Mouse (Mus musculus) heart, embryonic 11.5 days (tissue): ENCODE measurements around the gene Neb. TPM values are rescaled to one million over a fixed set of nuclear protein-coding genes. Genes with fewer than 3 reads are reported as not detected.

Experiments used
- ATAC-seq: fragments of 200-750 bp; cut with Nextera tagmentation; replicated peaks from 2 replicates; pipeline ENCODE4 v1.8.0; 2017; ENCODE audit warnings: moderate library complexity; ENCODE audit not compliant: insufficient number of reproducible peaks, low FRiP score, low TSS enrichment
- H3K27ac ChIP-seq: fragments of 300-500 bp; sonication (generic); 2 replicates; pipeline ENCODE4 v1.5.1; 2014; ENCODE audit warnings: mild to moderate bottlenecking, low read depth, low read length
- H3K27me3 ChIP-seq: fragments of 300-500 bp; sonication (generic); 2 replicates; pipeline ENCODE4 v1.6.1; 2014; ENCODE audit warnings: mild to moderate bottlenecking, low read length, mixed read lengths; ENCODE audit not compliant: control insufficient read depth, insufficient read depth
- H3K36me3 ChIP-seq: fragments of 300-500 bp; sonication (generic); 2 replicates; pipeline ENCODE4 v1.6.1; 2014; ENCODE audit warnings: mild to moderate bottlenecking, low read length, moderate library complexity, mixed read lengths; ENCODE audit not compliant: control insufficient read depth, insufficient read depth
- H3K4me1 ChIP-seq: fragments of 300-500 bp; sonication (generic); 2 replicates; pipeline ENCODE4 v1.6.1; 2014; ENCODE audit warnings: low read length; ENCODE audit not compliant: control insufficient read depth, insufficient read depth
- H3K4me2 ChIP-seq: fragments of 300-500 bp; sonication (generic); 2 replicates; pipeline ENCODE4 v1.6.1; 2014; ENCODE audit warnings: mild to moderate bottlenecking, moderate library complexity
- H3K4me3 ChIP-seq: fragments of 300-500 bp; sonication (generic); 2 replicates; pipeline ENCODE4 v1.5.1; 2014; ENCODE audit warnings: low read depth, low read length
- H3K9ac ChIP-seq: fragments of 300-500 bp; sonication (generic); 2 replicates; pipeline ENCODE4 v1.6.1; 2014; ENCODE audit warnings: mild to moderate bottlenecking, low read depth, low read length, moderate library complexity
- H3K9me3 ChIP-seq: fragments of 300-500 bp; sonication (generic); replicated peaks from 2 replicates; pipeline ENCODE4 v1.6.1; 2016; ENCODE audit warnings: low read length; ENCODE audit not compliant: control insufficient read depth
- WGBS: fragments of 180-500 bp; shearing (Covaris S2); extraction: QIAGEN DNeasy Blood & Tissue Kit; methylation state at CpG from one replicate; pipeline ENCODE4 v1.1.7; 2014; ENCODE audit not compliant: insufficient replicate concordance; 5-methylcytosine and 5-hydroxymethylcytosine counted together
- polyA plus RNA-seq: library from polyadenylated mRNA; unstranded; fragments of >200 nt; fragmentation: Nextera tagmentation; extraction: Ambion mirVana; gene quantifications from 2 replicates; pipeline ENCODE4 v1.2.1, GENCODE M21; 2014

The Neb gene
- 1.8 and 3.2 TPM in 2 replicates for polyA plus RNA-seq

GRCm38 (mm10) chr2:52378448-52378804 is at the start of gene Neb:
Gene Neb (minus strand): TSS chr2:52378474.
- no peaks in the 10 kb centered on the region for H3K9me3 ChIP-seq
- H3K4me2 ChIP-seq: peak within 1 kb of the TSS; percentile 27
- WGBS: 46% methylated on average over 7 of the region's 7 CpGs
- no peaks in the 10 kb centered on the region for H3K27me3 ChIP-seq
- peak; percentile 75; the same call in 1 of the 2 replicates for ATAC-seq
- no peak within 1 kb of the TSS for H3K4me3 ChIP-seq
- no peaks in the 10 kb centered on the region for H3K36me3 ChIP-seq
- H3K27ac ChIP-seq: no peak within 1 kb of the TSS
- H3K4me1 ChIP-seq: no peaks in the 10 kb centered on the region
- no peak within 1 kb of the TSS for H3K9ac ChIP-seq

GRCm38 (mm10) chr2:52427383-52427782 is 49.1 kb upstream of the Neb start:
- Histone ChIP-seq H3K4me3 (no peak overlapping the region), H3K27me3 (no peaks in the 10 kb centered on the region), H3K9me3 (no peaks in the 10 kb centered on the region), H3K4me2 (no peak overlapping the region), H3K9ac (no peak overlapping the region), H3K27ac (no peak overlapping the region), H3K36me3 (no peaks in the 10 kb centered on the region), H3K4me1 (peaks cover 4% of the 10 kb centered on the region; the same call in 1 of the 2 replicates)
- no peak for ATAC-seq
- WGBS: 79% methylated on average over 3 of the region's 3 CpGs

- Histone ChIP-seq H3K9me3 (no peaks in the 10 kb centered on the region), H3K4me1 (peaks cover 12% of the 10 kb centered on the region), H3K27ac (no peak overlapping the region), H3K9ac (no peak overlapping the region), H3K4me3 (no peak overlapping the region), H3K27me3 (no peaks in the 10 kb centered on the region), H3K36me3 (no peaks in the 10 kb centered on the region), H3K4me2 (peak overlapping the region; percentile 88; the same call in 1 of the 2 replicates)
- no peak for ATAC-seq
- WGBS: 86% methylated on average over 3 of the region's 3 CpGs
These were observed 47.8 kb upstream of the Neb start for GRCm38 (mm10) chr2:52426041-52426440.

GRCm38 (mm10) chr2:52425523-52425795 is 47.2 kb upstream of the Neb start:
- Histone ChIP-seq H3K27ac (peak overlapping the region; percentile 89), H3K36me3 (no peaks in the 10 kb centered on the region), H3K9me3 (no peaks in the 10 kb centered on the region), H3K4me2 (peak overlapping the region; percentile 88), H3K27me3 (no peaks in the 10 kb centered on the region), H3K9ac (peak overlapping the region; percentile 98), H3K4me1 (peaks cover 15% of the 10 kb centered on the region), H3K4me3 (peak overlapping the region; percentile 93)
- 0 out of 2 replicates have a peak, but pooled peaks have one; percentile 31 for ATAC-seq
- WGBS: 24% methylated on average over 10 of the region's 10 CpGs

GRCm38 (mm10) chr2:52424747-52425522 is 46.7 kb upstream of the Neb start, which contains the start of gene Arl5a:
Gene Arl5a (minus strand): TSS chr2:52424901.
- Histone ChIP-seq H3K36me3 (no peaks in the 10 kb centered on the region), H3K9me3 (no peaks in the 10 kb centered on the region), H3K27me3 (no peaks in the 10 kb centered on the region), H3K4me1 (peaks cover 17% of the 10 kb centered on the region), H3K27ac (peak within 1 kb of the TSS; percentile 89), H3K4me2 (peak within 1 kb of the TSS; percentile 88), H3K9ac (peak within 1 kb of the TSS; percentile 98), H3K4me3 (peak within 1 kb of the TSS; percentile 93)
- peak; percentile 95 for ATAC-seq
- under 1% methylated on average over 53 of the region's 57 CpGs for WGBS

GRCm38 (mm10) chr2:52424248-52424728 is 46.0 kb upstream of the Neb start:
- H3K4me2 ChIP-seq: peak overlapping the region; percentile 88
- no peaks in the 10 kb centered on the region for H3K9me3 ChIP-seq
- peak overlapping the region; percentile 98 for H3K9ac ChIP-seq
- peak; percentile 46 for ATAC-seq
- peaks cover 21% of the 10 kb centered on the region for H3K4me1 ChIP-seq
- WGBS: 0% methylated on average over 29 of the region's 42 CpGs
- H3K27ac ChIP-seq: peak overlapping the region; percentile 89
- H3K4me3 ChIP-seq: peak overlapping the region; percentile 93
- no peaks in the 10 kb centered on the region for H3K36me3 ChIP-seq
- no peaks in the 10 kb centered on the region for H3K27me3 ChIP-seq

GRCm38 (mm10) chr2:52423611-52424247 is 45.5 kb upstream of the Neb start:
- 6% methylated on average over 16 of the region's 16 CpGs for WGBS
- H3K9ac ChIP-seq: peak overlapping the region; percentile 98
- H3K4me1 ChIP-seq: peaks cover 27% of the 10 kb centered on the region
- H3K27me3 ChIP-seq: no peaks in the 10 kb centered on the region
- peak overlapping the region; percentile 88 for H3K4me2 ChIP-seq
- ATAC-seq: no peak
- no peaks in the 10 kb centered on the region for H3K9me3 ChIP-seq
- peak overlapping the region; percentile 93 for H3K4me3 ChIP-seq
- 0 out of 2 replicates have a peak overlapping the region, but pooled peaks have one; percentile 22 for H3K27ac ChIP-seq
- H3K36me3 ChIP-seq: no peaks in the 10 kb centered on the region

GRCm38 (mm10) chr2:52422871-52423610 is 44.8 kb upstream of the Neb start:
- 51% methylated on average over 8 of the region's 8 CpGs for WGBS
- Histone ChIP-seq H3K4me1 (peaks cover 27% of the 10 kb centered on the region), H3K27ac (no peak overlapping the region), H3K9me3 (no peaks in the 10 kb centered on the region), H3K27me3 (no peaks in the 10 kb centered on the region), H3K36me3 (no peaks in the 10 kb centered on the region), H3K4me3 (peak overlapping the region; percentile 93), H3K4me2 (peak overlapping the region; percentile 88), H3K9ac (peak overlapping the region; percentile 98)
- ATAC-seq: no peak
